Mouse (Mus musculus) embryo, embryonic 11 days (tissue): ENCODE measurements around the gene Dusp22.

Experiments used
- DNase-seq: peaks from one replicate; pipeline ENCODE4 v3.0.0-alpha.2; 2015

Gene Dusp22

GRCm38 (mm10) chr13:30659613-30660505, at the start of gene Dusp22:
TSS of gene Dusp22 (plus strand) at chr13:30659999.
- peak; percentile 91 for DNase-seq

GRCm38 (mm10) chr13:30612079-30612794, 47.6 kb upstream of the Dusp22 start:
- DNase-seq: no peak

GRCm38 (mm10) chr13:30619684-30620083, 40.1 kb upstream of the Dusp22 start:
- DNase-seq: no peak

- DNase-seq: peak; percentile 20
These were observed 31.4 kb upstream of the Dusp22 start for GRCm38 (mm10) chr13:30628195-30629048.

GRCm38 (mm10) chr13:30629794-30630410, 29.9 kb upstream of the Dusp22 start:
- DNase-seq: no peak

GRCm38 (mm10) chr13:30632998-30633397, 26.8 kb upstream of the Dusp22 start:
- no peak for DNase-seq

- no peak for DNase-seq
These were observed 23.3 kb upstream of the Dusp22 start for GRCm38 (mm10) chr13:30636453-30636852.

- DNase-seq: no peak
These were observed 21.3 kb upstream of the Dusp22 start for GRCm38 (mm10) chr13:30638378-30639115.

GRCm38 (mm10) chr13:30642053-30642452, 17.7 kb upstream of the Dusp22 start:
- no peak for DNase-seq

- no peak for DNase-seq
These were observed 11.3 kb upstream of the Dusp22 start for GRCm38 (mm10) chr13:30648461-30648860.

GRCm38 (mm10) chr13:30649197-30649596, 10.6 kb upstream of the Dusp22 start:
- no peak for DNase-seq

GRCm38 (mm10) chr13:30650684-30651083, 9.1 kb upstream of the Dusp22 start:
- DNase-seq: no peak

- DNase-seq: peak; percentile 12
These were observed 6.7 kb upstream of the Dusp22 start for GRCm38 (mm10) chr13:30653051-30653450.

GRCm38 (mm10) chr13:30654463-30654862, 5.3 kb upstream of the Dusp22 start:
- no peak for DNase-seq

- no peak for DNase-seq
These were observed 2.9 kb upstream of the Dusp22 start for GRCm38 (mm10) chr13:30656909-30657308.

- no peak for DNase-seq
These were observed 2.0 kb upstream of the Dusp22 start for GRCm38 (mm10) chr13:30657779-30658178.

- peak; percentile 2 for DNase-seq
These were observed 1.4 kb upstream of the Dusp22 start for GRCm38 (mm10) chr13:30658201-30658996.

GRCm38 (mm10) chr13:30665261-30665660, 5.5 kb downstream of the Dusp22 start:
- DNase-seq: no peak

GRCm38 (mm10) chr13:30666537-30666936, 6.7 kb downstream of the Dusp22 start:
- no peak for DNase-seq

GRCm38 (mm10) chr13:30668301-30668700, 8.5 kb downstream of the Dusp22 start:
- DNase-seq: no peak

- DNase-seq: no peak
These were observed 9.5 kb downstream of the Dusp22 start for GRCm38 (mm10) chr13:30669277-30669676.
